Mouse (Mus musculus): ENCODE measurements at regions not wholly inside any gene's neighbourhood (a gene's known extent, or its start where the extent isn't known, plus 50 kb on each side); places are given as distances from the start of the nearest gene placed in this dataset.

GRCm38 (mm10) chr8:24284966-24285365 lies 440.7 kb downstream of the Adam3 start:
- DNase-seq (ENCODE audit: low spot score), result no peak

- DNase-seq (ENCODE audit: low spot score), result no peak
Measured at GRCm38 (mm10) chr8:24283901-24284405, 441.7 kb downstream of the Adam3 start.

GRCm38 (mm10) chr8:24280296-24280695 lies 445.4 kb downstream of the Adam3 start:
- DNase-seq (ENCODE audit: low spot score), result no peak

DNA sequence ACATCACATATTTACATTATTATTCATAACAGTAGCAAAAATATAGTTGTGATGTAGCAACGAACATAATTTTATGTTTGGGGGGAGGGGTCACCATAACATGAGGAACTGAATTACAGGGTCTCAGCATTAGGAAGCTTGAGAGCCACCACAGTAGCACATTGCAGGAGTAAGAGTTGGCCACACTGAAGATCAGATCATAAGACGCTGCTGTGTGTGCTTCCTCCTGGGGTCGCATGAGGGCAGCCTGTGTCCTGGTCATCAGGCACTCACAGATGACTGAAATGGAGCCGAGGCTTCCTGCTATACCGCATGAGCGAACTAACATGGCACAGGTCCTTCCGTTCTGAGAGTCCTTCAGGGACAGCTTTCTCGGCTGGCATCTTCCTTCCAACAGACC lies 447.3 kb downstream of the Adam3 start:
- DNase-seq (ENCODE audit: low spot score), result no peak

DNA sequence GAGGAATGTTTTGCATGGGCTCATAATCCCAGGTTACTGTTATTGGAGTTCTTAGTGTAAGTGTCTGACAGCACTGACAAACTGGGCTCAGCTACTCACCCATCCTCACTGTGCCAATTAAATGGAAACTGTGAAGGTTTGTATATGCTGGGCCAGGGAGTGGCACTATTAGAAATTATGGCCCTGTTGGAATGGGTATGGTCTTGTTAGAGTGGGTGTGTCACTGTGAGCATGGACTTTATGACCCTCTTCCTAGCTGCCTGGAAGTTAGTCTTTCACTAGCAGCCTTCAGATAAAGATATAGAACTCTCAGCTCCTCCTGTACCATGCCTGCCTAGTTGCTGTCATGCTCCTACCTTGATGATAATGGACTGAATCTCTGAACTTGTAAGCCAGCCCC lies 464.3 kb downstream of the Adam3 start:
- DNase-seq (ENCODE audit: low spot score), result no peak

DNA sequence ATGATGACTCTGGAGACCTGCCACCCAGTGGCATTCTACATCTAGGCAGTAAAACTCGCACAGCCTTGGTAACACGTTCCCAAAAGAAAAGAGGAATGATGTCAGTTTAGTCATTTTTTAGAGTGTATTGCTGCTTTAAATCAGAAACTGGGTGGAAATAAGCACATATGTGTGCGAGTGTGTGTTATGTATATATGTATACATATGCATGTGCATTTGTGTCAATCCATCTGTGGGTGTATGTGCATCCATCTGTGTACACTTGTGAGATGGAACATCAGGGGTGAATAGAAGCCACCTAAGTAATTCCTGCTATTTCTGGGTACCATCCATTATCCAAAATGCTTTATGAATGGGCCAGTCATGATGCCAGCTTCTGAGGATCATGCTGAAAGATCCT lies 467.0 kb downstream of the Adam3 start:
- DNase-seq (ENCODE audit: low spot score), result no peak

GRCm38 (mm10) chr8:24242211-24242610 lies 483.4 kb downstream of the Adam3 start:
- no peak for DNase-seq (ENCODE audit: low spot score)

DNA sequence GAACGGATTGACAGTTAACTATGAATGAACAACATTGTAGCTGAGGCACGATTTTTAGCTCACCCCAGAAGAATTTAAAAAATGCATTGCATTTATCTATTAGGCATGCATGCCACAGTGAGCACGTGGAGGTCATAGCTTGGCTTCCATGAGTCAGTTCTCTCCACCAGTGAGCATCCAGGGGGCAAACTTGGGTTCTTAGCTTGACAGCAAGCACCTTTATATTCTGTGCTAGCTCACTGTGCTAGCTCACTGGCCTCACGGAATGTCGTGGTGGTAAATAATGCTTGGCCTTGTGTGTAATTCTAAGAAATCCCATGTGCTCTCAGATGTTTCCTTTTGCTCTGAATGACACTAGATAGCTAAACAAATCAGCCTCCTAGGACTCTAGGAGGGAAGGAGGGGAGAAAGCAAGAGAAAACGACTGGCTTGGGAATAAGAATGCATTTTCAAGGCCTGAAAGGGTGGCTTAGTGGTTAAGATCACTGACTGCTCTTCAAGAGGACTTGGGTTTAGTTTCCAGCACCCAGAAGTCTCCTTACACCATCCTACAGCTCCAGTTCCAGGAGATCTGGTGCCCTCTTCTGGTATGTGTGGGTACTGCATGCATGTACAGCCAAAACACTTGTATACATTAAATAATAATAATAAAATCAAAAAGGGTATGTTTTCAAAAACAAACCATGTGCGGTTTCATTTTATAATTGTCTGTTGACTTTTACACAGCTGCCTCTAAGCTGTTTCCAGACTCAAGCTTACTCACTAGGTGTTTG lies 485.3 kb downstream of the Adam3 start:
- DNase-seq (ENCODE audit: low spot score), result no peak

DNA sequence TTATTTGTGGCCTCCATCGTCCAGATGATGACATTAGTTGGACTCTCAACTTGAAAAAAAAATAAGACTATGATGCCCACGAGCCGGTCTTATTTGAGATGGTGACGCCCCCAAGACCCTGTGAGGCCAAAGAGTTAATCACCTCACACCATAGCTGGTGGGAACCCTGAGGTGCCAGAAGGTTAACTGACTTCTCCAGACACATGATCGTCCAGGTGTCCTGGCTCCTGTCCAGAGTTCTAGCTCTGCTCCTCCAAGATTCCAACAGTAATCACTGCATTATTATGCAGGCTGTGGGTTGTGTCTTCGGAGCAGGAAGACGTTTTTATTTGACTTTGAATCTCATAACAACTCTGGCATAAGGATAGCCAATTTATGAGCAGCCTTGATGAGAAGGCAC lies 490.7 kb downstream of the Adam3 start:
- no peak for DNase-seq (ENCODE audit: low spot score)

DNA sequence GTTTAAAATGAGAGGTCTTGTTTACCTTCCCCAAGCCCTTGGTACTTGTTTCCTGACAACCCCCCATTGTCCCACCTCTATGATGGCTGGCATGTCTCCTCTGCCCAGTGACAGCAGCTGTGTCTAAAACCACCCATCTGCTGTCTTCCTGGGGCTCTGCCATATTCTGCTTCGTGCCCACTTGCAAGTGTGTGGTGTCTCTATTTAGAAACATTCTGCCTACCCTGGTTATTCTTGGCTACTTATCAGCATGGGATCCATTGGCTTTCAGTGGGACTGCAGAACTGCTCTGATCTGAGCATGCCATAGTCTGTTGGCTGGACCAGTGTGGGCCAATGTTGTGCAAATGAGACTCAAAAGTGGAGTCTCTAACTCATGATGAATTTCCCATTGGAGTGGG lies 497.5 kb downstream of the Adam3 start:
- no peak for DNase-seq (ENCODE audit: low spot score)

DNA sequence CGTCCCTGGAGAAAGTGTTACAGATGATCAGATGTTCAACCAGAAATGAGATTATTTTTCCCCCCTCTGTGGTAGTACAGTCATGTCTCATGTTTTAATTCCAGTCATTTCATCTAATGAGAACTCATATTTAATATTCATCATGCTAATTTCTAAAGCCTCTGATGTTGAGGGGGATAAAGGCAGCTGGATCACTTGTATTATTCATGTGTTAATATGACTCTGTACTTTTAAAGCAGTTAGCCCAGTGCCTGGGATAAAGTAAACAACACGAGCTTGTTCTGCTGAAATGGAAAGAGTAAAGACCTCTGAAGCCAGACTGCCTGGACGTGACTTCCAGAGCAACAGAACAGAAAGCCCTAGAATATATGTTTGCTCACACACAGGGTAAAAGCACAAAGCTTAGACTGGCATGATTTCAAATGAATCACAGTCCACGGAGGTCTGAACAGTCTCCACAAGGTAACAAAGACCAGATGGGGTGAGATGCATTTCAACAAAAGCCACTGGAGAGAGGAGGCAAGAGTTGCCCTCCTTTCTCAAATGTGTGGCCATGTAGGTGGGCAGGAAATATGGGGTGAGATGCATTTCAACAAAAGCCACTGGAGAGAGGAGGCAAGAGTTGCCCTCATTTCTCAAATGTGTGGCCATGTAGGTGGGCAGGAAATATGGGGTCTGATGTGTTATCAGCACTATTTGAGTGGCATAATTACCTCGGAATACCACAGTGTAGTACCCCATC lies 498.1 kb downstream of the Adam3 start:
- DNase-seq (ENCODE audit: low spot score), result no peak

DNA sequence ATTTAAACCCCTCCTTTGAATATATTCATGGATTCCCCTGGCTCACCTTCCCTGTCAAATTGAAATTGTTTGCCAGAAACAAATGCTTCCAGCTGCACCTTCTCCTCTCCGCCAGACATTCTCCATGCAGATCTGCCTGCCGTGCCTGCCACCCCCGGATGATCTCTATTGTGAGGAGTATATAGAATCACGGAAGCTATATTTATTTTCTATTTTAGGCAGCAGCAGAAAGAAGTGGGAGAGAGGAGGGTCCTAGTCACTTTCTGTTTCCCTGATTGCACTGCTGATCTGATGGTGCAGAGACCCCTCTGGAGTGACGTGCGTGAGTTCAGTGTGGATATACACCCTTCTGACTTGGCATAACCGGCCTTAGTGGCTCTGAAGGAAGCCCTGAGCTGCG lies 505.4 kb downstream of the Adam3 start:
- no peak for DNase-seq (ENCODE audit: low spot score)

DNA sequence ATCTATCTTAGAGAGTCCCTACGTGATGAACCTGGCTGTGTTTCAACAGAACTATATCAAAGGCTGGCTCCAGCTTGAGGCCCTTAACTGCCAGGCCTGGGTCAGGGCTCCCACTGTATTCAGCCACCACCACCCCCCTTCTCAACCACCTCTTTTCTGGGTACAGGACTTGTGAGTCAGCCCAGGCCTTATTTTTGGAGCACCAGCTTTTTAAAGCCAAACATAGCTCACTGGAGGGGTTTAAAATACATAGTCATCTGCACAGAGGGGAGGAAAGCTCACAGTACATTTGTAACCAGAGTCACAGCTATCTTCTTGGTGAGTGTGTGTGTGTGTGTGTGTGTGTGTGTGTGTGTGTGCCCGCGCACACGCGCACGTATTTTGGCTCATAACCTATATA lies 509.0 kb downstream of the Adam3 start:
- no peak for DNase-seq (ENCODE audit: low spot score)

GRCm38 (mm10) chr8:24215510-24216138 lies 510.0 kb downstream of the Adam3 start:
- DNase-seq (ENCODE audit: low spot score), result peak; percentile 2

DNA sequence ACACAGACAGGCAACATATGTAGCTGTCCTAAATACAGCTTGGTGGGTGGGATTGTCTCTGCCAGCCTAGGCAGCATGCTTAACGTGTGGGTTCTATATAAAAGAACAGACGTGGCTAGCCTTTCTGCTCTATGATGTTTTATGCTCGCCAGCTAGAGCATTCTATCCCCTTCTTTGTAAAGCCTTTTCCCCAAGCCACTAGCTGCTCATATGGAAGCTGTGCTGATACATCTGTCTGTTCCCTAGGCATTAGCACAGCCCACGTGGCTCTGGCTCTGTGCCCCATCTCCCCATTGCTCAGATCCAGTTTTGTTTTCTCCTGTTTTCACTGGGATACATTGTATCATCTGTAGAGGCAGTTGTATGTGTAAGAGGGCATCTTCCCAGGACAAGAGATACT lies 511.3 kb downstream of the Adam3 start:
- no peak for DNase-seq (ENCODE audit: low spot score)

DNA sequence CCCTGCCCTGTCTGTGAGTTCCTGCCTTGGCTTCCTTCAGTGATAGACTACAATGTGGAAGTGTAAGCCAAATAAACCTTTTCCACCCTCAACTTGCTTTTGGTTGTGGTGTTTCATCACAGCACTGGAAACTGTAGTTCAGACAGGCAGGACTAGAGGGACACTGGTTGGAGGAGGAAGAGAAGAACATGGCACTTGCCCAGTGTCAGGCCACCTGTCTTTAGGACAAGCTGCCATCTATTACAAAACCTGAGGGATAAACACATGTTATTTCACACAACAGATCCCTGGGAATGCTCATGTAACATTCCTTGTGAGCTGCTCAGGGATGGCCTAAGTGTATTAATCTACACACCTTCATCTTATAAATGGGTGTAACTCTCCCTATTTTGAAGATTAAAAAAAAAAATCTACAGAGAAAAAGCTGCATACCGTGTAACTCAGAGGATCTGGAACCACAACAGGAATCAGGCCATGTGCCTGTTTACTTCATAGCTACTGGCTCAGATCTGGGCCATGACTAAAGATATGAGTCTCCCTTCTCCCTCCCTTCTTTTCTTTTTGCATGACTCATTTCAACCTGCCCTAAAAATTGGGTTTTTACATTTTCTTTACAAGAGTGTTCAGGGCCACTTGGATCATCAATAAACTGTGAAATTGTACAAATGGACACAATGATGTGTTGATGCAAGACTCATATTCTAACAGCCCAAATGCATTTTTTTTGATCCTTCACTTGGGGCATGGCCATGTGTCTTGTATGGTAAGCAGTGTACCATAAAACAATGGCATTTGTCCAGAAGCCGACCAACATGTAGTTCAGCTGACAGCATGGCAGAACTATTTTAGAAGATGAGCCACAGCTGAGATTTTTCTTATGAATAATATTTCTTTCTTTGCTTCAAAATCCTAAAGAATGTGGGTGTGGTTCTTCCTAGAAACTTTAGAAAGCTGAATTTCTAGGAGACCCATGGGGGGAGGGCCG lies 513.1 kb downstream of the Adam3 start:
- DNase-seq (ENCODE audit: low spot score), result no peak

DNA sequence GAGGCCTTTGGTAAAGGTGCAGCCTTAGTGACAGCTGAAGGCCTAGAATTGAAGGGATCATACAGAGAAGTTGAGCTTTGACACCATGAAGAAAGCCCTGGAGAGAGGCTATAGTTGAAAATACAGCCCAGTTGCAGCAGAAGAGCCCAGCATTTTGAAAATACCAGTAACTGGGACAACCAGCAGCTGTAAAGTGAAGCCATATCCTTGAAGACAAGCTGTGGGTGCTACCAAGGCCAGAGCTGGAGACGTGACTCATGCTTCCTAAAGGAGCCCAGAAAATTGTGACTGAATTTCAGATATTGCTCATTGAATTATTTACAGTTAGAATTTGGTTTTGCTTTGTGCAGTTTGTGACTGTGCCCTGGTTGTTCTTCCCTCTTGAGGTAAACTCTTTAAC lies 514.6 kb downstream of the Adam3 start:
- no peak for DNase-seq (ENCODE audit: low spot score)

Data from lung, postnatal 25 days (tissue).